Mouse (Mus musculus) R1 (cell line): ENCODE measurements around the gene Kncn.

ENCODE experiments used
- DNase-seq: peaks from one replicate; pipeline ENCODE4 v3.0.0-alpha.2; 2018; ENCODE audit warnings: low read depth, low spot score

Kncn gene

DNA sequence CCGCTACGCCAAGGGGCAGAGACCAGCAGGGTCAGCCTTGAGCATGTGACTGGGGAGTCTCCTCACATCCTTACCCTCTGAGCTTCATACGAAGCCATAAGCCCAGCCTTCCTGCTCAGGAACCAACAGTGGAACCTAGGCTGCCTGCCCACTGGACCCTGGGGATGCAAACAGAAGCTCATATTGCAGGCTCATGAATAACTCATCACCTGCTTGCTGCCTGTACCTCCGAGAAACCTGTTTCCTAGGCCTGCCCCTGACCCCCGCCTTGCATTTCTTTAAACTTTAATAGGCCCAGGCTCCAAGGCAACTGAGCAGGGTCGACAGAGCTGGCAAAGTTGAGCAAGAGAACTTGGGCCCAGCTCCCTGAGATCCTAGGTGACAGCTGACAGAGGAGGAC is at the start of gene Kncn:
TSS of gene Kncn (plus strand) at position 379 of the 400 bp plus-strand sequence.
- DNase-seq = no peak

DNA sequence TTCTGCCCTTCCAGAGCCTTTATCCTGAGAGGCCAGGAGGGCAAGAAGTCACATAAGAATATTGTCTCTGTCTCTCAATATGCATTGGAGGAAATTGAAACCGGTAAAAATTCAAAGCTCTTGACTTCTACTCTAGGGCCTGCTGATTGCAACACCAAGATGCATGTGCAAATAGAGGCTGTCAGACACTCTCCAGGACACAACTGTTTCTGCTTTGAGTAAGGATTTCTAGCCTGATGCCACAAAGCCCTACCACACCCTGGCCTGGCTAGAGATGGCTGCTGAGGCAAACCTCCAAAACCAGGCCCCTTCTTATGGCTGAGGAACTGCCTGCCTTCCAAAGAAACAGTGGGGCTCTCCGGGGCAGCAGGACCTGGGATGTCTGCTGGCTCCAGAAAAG is 48.6 kb upstream of the Kncn start:
- no peak for DNase-seq

DNA sequence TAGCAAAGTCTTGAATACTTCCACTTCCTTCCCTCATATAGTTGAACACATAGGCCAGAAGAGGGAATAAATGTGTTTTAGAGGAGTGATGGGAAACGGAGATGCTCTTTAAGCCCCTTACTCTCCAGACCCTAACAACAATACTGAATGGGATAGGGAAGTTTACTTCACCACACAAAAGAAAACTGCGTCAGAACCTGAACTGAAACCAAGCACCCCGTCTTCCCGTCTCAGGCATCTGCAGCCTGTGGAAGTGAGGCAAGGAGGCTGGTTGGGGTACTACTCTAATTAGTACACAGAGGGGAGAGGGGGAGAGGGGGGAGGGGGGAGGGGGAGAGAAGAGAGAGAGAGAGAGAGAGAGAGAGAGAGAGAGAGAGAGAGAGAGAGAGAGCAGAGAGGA is 46.0 kb upstream of the Kncn start:
- no peak for DNase-seq

DNA sequence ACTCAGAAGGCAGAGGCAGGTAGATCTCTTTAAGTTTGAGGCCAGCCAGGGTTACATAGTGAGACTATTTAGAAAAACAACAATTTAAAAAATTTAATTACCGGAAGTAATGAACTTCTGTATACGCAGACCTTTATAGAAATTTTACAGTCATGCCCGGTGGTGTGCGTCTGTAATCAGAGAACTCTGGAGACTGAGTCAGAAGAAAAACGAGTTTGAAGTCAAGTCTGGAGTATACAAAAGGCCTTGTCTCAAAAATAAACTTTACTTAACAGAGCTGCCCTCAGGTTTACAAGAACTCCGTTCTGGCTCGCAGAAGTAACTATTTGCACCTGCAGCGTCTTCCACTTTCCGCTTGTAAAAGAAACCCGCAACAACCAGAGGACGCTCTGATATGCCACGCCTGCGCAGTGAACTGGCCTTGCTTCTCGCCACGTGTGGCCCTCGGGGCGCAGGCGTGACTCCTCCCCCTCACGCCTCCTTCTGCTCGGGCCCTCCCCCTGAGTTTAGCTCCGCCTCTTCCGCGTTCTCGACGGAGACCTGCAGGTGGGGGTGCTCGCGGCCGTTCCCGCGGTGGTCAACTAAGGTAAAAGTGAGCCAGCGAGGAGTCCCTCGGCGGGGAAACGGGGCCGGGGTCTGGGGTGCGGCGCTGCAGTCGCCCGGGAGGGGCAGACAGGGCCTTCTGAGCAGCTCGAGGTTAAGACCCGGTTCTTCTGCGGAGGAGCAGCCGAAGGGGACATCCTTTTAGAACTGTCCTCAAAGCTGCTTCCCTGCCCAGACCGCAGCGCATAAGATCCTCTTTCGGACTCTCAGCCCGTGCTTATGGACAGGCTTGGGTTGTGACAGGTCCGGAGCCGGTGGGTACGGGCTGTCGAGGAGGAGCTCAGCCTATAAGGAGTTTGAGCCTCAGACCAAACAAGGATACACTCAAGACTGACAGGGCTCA is 45.2 kb upstream of the Kncn start, which contains the start of gene Mknk1:
TSS of gene Mknk1 (plus strand) at position 503 of the 946 bp plus-strand sequence.
- peak; percentile 94 for DNase-seq

DNA sequence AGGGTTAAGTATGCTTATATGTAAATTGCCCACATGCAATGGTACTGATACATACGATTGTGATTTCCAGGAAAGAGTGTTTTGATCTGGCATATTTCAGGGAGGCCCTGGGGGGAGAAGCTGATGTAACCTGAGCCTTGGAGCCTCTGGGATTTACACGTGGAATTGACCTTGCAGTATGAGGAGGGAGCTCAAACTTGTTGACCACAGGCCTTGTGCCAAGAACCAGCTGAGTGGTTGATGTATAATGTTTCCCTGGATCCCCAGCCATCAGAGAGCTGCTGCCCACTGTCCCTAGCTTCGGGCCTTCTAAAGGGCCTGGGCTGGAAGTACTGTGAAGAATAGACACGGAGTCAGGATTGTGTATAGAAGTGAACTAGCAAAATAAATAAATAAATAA is 44.2 kb upstream of the Kncn start:
- DNase-seq = no peak

DNA sequence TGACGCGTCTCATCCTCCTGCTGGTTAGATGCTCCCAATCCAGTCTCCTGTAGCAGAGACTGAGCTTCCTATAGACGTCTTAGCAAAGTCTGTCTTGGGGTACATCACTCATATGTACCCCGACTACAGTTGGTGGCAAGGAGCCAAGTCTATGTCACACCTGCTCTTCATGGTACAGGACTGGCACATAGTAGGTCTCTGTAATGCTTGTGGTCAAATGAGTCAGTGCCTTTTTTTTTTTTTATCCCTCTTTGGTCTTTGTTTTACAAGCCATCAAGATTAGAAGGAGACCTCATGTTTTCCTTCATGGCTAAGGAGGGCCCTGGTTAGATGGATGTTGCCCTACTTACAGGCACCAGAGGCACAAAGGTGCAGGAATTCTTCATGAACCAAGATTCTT is 43.4 kb upstream of the Kncn start:
- DNase-seq = no peak

DNA sequence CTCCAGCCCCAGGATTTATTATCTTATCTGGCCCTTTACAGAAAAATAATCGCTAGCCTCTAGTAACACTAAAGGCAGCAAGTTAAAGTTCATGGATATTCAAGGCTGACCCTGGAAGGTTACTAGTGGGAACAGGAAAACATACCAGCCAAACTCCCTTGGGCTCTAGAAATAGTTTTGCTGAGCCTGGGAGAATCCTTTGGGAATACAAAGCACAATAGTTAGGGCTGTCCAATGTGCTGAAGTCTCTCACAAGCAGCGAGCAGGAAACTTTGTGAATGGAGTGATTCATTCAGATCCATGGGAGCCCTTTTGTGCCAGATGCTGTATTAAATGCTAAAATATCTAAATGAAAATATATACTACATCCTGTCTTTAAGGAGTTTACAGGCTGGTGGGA is 37.5 kb upstream of the Kncn start:
- DNase-seq = peak; percentile 34

DNA sequence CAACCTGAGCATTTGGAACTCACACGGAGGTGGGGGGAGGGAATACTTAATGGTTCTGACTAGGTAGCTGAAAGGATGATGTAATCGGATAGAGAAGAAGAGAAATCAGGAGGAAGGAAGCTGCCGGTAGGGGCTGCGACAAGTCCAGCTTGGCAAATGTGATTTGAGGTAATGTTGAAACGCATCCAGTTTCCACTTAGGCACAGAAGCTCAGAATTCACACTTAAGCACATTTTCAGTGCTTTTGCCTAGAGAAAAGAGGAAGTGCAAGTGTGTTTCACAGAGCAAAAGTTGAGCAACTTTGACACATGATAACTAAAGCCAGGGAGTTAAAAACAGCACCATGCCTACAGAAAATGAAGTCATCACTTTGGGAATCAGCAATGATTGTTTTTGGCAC is 36.8 kb upstream of the Kncn start:
- DNase-seq = no peak

DNA sequence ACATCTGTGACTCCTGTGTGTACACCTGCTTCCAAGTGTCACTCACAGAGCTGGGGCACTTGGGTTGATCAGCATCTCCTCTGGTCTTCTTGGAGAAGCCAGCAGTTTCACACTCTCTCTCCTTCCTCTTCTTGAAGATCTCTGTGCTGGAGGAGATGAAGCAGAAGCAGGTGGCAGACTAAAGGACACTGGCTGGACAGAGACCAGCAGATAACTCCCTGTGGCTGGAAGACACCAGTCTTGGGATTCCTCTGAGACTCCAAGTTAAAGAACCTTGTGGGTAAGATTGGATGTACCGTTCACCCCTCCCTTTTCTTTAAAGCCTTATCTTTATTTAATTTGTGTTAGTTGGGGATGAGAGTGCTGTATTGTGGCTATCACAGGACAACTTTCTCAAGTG is 36.1 kb upstream of the Kncn start:
- DNase-seq = no peak

DNA sequence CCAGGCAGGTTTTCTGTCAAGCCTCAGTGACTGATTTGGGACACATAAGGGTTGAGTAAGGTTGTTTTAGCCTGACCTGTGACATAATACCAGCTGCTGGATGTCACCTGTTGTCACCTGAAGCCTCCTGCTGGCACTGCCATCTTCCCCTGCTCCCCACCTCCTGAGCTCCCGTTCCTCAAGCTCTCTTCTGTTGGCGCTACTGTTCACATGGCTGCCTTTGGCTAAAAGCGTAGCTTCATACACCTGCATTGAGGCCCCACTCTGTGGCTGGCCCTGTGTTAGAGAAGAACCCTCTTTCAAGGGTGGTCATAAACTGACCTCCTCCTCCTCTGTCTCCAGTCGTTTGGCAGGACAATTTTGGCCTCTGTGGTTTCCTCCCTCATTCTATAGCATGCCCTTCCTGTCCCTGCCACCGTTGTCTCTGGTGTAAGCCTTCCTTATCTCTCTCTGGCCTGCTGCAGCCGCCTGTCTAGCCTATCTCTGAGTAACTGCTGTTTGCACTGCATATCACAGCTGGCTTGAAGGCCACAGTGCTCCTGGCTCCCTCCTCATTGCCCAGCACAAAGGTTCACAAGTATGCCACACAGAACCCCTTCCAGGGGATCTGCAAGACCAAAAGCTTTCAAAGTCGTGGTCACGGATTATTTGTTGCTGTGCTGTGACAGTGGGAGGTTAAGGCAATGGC is 35.1 kb upstream of the Kncn start:
- DNase-seq = no peak

DNA sequence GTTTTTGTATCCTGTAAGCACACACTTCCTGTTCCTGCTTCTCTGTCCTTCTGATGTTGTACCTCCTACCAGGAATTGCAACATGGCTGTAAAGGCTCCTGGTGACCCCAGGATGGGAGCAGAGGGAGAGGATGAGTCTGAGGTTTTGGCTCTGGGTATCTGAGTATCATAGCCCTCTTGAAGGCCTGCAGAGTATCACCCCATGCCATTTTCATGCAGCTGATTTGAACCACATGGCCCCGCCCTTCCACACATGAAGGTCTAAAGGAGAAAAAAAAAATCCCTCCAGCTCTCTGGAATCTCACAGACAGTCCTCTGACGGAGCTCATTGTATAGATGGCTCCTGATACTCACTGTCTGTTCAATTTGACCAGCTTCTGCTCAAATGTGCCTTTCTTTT is 34.1 kb upstream of the Kncn start:
- DNase-seq = no peak

DNA sequence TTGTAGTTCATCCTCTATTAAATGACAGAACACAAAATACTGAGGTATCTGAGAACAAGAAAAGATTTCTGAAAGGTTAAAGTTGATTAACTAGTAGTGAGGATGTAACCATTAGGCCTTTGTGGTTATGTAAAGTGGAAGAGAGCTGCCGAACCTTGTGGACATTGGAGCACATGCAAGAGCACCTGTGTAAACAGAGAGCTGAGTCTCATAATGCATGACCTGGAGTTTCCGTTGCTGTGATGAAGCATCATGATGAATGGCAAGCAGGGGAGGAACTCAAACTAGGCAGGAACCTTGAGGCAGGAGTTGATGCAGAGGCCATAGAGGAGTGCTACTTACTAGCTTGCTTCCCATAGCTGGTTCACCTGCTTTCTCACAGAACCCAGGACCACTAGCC is 33.6 kb upstream of the Kncn start:
- no peak for DNase-seq

DNA sequence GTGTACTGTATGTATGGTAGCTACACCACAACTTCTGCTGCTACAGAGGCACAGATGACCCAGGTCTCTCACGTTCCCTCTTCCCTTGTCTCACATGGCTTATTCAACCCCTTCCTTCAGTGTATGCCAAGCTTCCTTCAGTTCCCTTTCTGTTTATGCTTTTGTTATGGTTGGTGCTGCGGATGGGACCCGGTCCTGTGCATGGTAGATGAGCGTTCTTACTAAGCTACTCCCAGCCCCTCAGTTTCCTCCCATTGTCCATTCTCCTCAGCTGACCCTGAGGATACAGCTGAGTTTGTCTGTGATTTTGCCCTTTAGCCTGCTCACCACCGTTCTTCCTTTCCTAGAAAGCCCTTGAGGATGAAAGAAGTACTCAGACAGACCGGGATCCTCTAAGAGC is 32.6 kb upstream of the Kncn start:
- no peak for DNase-seq

DNA sequence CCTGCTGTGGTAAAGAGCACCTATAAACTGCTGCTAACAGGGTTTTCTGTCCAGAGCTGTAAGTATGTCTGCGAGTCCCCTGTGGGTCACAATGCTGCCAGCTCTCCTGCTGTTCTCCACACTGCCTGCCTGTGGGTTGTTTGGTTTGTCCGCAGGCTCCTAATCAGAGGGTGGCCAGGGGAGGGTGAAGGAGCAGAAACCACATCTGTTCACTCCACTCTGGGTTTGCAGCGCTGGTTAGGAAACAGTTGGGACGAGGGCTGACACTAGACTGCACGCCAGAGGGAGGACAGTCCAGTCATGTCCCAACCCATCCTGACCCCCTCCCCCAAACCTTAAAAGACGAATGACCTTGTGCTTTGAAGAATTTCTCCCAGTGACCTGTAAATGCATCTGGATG is 29.1 kb upstream of the Kncn start:
- no peak for DNase-seq

DNA sequence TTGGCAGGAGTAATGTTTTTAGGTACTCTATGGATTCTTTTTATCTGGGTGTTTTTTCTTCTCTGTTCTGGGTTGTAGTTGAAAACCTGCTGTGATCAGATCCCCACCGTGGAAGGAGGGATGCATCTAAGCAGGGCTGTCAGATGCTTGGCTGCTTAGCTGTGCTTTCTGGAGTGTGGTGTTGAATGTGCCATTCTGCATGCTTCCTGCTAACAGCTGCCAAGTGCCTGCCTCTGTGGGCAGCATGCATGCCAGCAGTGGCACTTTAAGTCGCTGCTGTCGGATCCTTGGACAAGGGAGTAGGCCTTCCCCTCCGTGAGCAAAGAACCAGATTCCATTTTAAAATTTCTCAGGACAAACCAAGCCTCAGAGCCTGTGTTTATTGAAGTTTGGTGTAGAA is 28.6 kb upstream of the Kncn start:
- no peak for DNase-seq

DNA sequence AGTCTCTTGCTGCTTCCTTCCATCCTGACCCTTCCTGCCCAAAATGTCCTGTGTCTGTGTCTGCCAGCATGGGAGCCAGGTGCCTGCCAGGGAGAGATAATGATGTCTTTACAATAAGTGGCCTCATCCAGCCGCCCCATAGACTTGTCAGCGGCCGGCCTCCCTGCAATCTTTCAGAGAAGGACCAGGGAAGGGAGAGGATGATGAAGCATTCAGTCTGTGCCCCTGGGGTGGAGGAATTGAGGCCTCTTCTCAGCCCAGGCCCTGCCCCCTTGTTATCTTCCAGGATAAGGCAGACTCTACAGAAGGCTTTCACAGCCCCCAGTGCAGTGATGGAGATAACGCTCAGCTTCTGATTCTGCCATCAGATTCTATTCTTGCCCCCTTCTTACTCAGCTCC is 27.9 kb upstream of the Kncn start:
- DNase-seq = no peak

DNA sequence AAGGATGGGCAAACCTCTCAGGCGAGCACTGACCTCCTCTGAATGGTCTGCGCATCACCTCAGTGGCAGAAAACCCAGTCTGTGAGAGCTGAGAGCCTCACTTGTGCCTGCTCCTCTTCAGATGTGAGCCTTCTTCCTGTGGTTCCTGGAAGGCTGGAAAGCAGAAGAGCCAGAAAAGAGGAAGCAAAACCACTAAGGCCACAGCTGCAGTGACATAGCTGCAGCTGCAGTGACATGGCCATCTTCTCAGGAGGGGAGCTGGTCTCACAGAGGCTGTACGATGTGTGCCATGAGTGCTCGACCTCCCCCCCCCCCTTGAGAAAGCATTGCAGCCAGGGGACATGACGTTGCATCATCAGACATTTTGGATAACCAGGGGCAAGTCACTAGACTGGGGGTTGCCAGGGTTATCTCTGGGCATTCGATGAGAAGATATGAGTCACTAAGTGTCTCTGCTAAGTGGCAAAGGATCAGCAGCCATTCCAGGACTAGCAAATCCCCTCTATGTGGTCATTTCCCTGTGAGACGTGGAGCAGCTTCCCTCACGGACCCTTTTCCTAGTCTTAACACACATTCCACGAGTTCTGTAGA is 26.8 kb upstream of the Kncn start:
- DNase-seq = no peak

DNA sequence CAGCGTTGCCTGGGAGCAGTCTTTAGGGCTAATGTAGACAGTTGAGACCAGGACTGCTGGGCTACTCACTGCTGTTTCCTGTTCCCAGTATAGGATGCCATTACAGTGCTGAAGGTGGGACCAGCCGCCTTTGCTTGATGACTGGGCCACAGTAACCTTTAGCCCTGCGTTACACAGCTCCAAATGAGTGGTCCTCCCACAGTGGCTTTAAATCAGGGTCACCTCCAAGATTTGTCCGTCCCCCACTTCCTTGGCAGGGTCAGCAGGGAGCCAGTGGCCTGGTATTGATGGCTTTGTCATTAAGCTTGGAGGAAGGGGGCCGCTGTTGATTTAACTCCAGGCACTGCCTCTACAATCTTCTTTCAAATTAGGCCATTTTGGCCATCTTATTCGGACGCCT is 20.8 kb upstream of the Kncn start:
- no peak for DNase-seq

DNA sequence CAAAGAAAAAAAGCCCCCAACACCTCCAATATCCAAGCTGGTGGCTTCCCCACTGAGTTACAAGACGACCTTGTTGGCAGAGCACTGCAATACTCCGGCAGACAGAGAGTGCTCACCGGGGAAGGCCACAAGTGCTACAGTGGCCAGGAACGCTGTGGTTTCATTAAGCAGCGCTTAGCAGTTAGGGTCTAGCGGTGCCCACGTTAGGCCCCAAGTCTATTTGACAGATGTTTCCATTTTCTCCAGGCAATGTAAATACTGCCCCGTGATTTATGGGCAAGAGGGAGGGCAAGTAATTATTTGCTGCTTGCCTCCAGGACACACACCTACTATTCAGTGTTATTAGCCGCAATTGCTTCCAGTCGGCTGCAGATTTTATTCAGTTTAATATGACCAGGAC is 20.3 kb upstream of the Kncn start:
- no peak for DNase-seq

DNA sequence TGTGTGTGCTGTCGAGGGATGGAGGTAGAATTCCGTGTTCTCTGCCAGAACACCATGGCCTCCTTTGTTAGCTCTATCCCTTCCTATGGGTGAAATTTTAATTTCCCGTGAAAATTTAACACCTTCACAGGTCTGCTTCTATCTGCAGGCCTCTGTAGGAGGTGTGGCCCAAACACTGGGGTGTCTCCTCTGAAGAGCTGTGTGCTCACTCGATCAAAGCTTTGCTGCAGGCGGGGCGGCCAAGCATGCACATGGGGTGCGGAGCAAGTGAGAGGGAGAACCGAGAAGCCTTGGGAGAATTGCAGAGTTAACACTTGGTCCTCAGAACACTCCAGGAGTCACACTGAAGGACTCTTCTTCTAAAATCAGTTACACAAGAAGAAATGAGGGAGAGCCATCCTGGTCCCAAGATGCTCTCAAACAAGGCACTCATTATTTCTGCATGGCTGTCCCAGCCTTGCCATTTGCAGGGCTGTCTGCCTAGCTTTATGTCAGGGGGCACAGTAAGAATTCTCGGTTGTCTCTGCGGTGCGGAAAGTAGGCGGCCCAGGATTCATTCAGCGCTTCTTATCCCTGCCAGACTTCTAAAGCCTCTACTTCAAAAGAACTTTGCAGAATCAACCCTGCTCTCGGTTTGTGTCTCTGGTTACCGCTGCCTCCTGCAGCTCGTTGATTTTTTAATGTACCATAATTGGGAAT is 14.5 kb upstream of the Kncn start:
- no peak for DNase-seq

DNA sequence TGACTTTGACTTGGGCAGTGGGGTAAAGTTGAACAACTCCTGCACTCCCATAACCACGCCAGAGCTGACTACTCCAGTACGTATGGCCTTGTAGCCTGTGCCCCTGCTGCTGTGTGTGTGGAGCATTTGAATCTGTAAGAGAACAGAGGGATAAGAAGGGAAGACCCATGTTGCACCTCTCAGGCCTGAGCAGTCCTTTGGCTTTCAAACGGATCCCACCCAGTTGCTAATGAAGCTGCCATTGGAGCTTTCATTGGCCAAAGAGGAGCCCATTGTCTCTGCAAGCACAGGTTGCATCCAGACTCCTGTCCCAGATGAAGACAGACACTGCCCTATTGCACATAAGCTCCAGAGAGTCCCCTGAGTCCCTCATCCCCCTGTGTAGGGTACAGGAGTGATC is 11.0 kb upstream of the Kncn start:
- peak; percentile 26 for DNase-seq

DNA sequence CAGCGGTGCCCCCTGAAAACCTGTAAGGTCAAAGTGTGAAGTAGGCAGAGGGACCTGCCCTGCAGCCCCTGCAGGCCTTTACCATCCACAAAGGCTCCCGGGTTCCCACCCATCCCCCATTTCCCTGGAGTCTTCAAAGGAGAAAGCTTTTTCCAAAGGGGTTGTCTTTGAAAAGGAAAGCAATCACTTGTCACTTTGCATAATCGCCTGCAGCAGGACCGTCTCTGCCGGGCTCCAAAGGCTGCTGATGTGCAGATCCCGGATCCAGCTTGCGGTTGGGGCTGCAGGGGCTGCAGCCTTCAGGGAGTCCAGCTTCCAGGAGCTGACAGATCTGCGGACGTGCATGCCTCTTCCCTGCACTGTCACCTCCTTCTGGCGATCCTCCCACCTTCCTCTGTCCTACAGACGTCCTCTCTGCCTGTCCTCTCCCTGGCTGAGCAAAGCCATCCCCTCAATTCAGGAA is 6.0 kb upstream of the Kncn start:
- peak; percentile 76 for DNase-seq
